Comparison of ENCODE assay signal across 13 mouse cellular contexts in the genomic region with DNA sequence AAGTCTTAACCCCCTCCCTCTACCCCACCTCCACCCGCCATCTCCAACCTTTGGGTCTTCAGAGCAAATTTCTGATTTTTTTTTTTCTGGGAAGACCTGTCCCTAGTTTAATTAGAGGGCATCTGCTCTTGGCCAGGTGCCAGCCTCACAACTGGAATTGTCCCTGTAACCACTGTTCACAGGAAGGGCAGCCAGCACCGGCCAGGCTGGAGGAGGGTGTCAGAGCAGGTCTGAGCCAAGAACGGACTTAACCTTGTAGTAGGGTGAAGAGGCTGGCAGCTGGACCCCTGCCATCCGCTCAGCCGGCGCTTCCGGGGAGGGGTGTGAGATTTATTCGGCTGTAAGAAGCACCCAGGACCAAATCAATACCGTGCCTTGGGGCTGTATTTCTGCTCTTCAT. TPM values are rescaled to one million over a fixed set of nuclear protein-coding genes. Genes with fewer than 3 reads are reported as not detected.
A peak's percentile ranks its signal among the peaks of the same experiment; 100 is the strongest.
DNase-seq lines count a peak whose midpoint lies in the region.
"Had no signal": no experiment of that assay in that cellular context is flagged by ENCODE, and none has a peak within 500 bp of the region (broad histone marks: within the 10 kb centered on the region; RNA-seq: fewer than 3 reads in every experiment).

No protein-coding gene starts in this region.

- peak; percentile 39 for DNase-seq in adrenal gland, postnatal 14 days
- DNase-seq in adrenal gland, adult 18-20 months (ENCODE audit: low spot score in 2 of 2) = no peak
- DNase-seq in kidney, postnatal 4 days = peak; percentile 7 to 15
- no peak for DNase-seq in kidney, adult 11 months
- peak; percentile 4 to 10 for DNase-seq in adrenal gland, postnatal 36 days
- DNase-seq in heart, postnatal 25 days (ENCODE audit: low spot score) = peak; percentile 2
- no peak for DNase-seq in urinary bladder, postnatal 10 days (ENCODE audit: low spot score)
- no peak for DNase-seq in retina, postnatal 1 day
- DNase-seq: forebrain, postnatal 0 days; gastrocnemius, postnatal 14 days; lung, adult 2 months; thymus, postnatal 14 days had no signal

- intact Hi-C loops in heart, postnatal 25 days (cut with DNase I) = no loop called here

RNA-seq across cellular contexts. Expression of a gene that starts 3.0 kb away (rescaled TPM):
- 13.1 and 15.0 TPM in 2 replicates for total RNA-seq in adrenal gland, postnatal 14 days (2021)
- total RNA-seq in adrenal gland, adult 18-20 months (2021) = 10 to 100 TPM in 1 of 2 experiments, 1 to 10 TPM in 1; 9.4 to 10.9 TPM
- total RNA-seq in adrenal gland, postnatal 36 days (2021) = 1 to 10 TPM; 7.3 to 9.6 TPM
- under 1 TPM; 0.16 to 0.17 TPM for total RNA-seq in heart, postnatal 25 days (2021)
- total RNA-seq: liver, adult 2 months had no signal

Comparison
In these comparisons a context has a peak if more than half of its experiments do, and no peak if none do; other contexts are left out.
1. DNase-seq: peak in adrenal gland, postnatal 14 days (single experiment), kidney, postnatal 4 days (2 of 2), adrenal gland, postnatal 36 days (2 of 2) and heart, postnatal 25 days (single experiment); none in adrenal gland, adult 18-20 months (0 of 2), kidney, adult 11 months (single experiment), urinary bladder, postnatal 10 days (single experiment) and retina, postnatal 1 day (single experiment).
2. RNA of a gene that starts 3.0 kb away (total RNA-seq): 13.1 to 15.0 TPM in adrenal gland, postnatal 14 days, 9.4 to 10.9 TPM in adrenal gland, adult 18-20 months and 7.3 to 9.6 TPM in adrenal gland, postnatal 36 days; 0.16 to 0.17 TPM in heart, postnatal 25 days; every median in the first group is over 4 times any median in the second.